Mouse (Mus musculus): ENCODE data around the gene Prss35.

DNA sequence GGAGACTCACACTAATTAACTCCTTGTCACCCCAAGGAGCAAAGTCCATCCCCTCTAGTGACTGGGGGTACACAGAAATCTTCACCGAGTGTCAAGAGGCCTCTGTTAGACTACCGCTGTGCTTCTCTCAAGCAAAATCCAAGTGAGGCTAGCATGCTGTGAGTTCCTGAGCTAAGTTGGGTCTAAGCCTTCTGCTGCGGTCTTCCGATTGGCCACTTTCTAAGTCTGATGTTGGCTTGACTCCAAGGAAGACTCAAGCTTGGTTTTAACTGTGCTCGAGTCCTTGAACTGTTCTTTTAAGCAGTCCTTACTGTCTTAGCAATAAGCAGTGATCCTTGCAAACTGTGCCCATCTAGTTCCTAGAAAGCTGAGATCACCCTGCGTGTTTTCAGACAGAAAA, 45.7 kb downstream of the Prss35 start:
- TF ChIP-seq CTCF (IDR thresholded peaks at IDR 0.05; ENCODE audit: borderline replicate concordance, insufficient read depth, low read length) (no peak), POLR2A (IDR thresholded peaks at IDR 0.05; ENCODE audit: low read depth, low read length) (no peak)
